Mouse (Mus musculus) forebrain, embryonic 15.5 days (tissue): ENCODE data around the gene Rab3il1. TPM values are rescaled to one million over a fixed set of nuclear protein-coding genes. Genes with fewer than 3 reads are reported as not detected.

Source experiments
- ATAC-seq: fragments of 200-750 bp; cut with Nextera tagmentation; replicated peaks from 2 replicates; pipeline ENCODE4 v1.8.0; 2017; ENCODE audit warnings: mild to moderate bottlenecking, moderate TSS enrichment, moderate library complexity
- H3K27ac ChIP-seq: fragments of 300-500 bp; sonication (generic); replicated peaks from 2 replicates; pipeline ENCODE4 v1.5.1; 2015; ENCODE audit warnings: mild to moderate bottlenecking, inconsistent platforms
- H3K27me3 ChIP-seq: fragments of 300-500 bp; sonication (generic); 2 replicates; pipeline ENCODE4 v1.6.1; 2015; ENCODE audit warnings: inconsistent platforms
- H3K36me3 ChIP-seq: fragments of 300-500 bp; sonication (generic); 2 replicates; pipeline ENCODE4 v1.6.1; 2015; ENCODE audit warnings: mild to moderate bottlenecking, inconsistent platforms
- H3K4me1 ChIP-seq: fragments of 300-500 bp; sonication (generic); 2 replicates; pipeline ENCODE4 v1.6.1; 2015; ENCODE audit warnings: inconsistent platforms
- H3K4me2 ChIP-seq: fragments of 300-500 bp; sonication (generic); replicated peaks from 2 replicates; pipeline ENCODE4 v1.6.1; 2015; ENCODE audit warnings: mild to moderate bottlenecking, inconsistent platforms
- H3K4me3 ChIP-seq: fragments of 300-500 bp; sonication (generic); 2 replicates; pipeline ENCODE4 v1.5.1; 2015; ENCODE audit warnings: mild to moderate bottlenecking, inconsistent platforms
- H3K9ac ChIP-seq: fragments of 300-500 bp; sonication (generic); replicated peaks from 2 replicates; pipeline ENCODE4 v1.6.1; 2015; ENCODE audit warnings: mild to moderate bottlenecking, inconsistent platforms
- H3K9me3 ChIP-seq: fragments of 300-500 bp; sonication (generic); 2 replicates; pipeline ENCODE4 v1.6.1; 2016; ENCODE audit warnings: inconsistent platforms
- WGBS: fragments of 180-500 bp; shearing (Covaris S2); methylation state at CpG from one replicate; pipeline ENCODE4 v1.1.7; 2015; ENCODE audit warnings: mixed read lengths; 5-methylcytosine and 5-hydroxymethylcytosine counted together
- polyA plus RNA-seq: library from polyadenylated mRNA; unstranded; fragments of >200 nt; fragmentation: Nextera tagmentation; extraction: Ambion mirVana; gene quantifications from 2 replicates; pipeline ENCODE4 v1.2.1, GENCODE M21; 2015

The Rab3il1 gene
- polyA plus RNA-seq = 17.3 and 17.9 TPM in 2 replicates

DNA sequence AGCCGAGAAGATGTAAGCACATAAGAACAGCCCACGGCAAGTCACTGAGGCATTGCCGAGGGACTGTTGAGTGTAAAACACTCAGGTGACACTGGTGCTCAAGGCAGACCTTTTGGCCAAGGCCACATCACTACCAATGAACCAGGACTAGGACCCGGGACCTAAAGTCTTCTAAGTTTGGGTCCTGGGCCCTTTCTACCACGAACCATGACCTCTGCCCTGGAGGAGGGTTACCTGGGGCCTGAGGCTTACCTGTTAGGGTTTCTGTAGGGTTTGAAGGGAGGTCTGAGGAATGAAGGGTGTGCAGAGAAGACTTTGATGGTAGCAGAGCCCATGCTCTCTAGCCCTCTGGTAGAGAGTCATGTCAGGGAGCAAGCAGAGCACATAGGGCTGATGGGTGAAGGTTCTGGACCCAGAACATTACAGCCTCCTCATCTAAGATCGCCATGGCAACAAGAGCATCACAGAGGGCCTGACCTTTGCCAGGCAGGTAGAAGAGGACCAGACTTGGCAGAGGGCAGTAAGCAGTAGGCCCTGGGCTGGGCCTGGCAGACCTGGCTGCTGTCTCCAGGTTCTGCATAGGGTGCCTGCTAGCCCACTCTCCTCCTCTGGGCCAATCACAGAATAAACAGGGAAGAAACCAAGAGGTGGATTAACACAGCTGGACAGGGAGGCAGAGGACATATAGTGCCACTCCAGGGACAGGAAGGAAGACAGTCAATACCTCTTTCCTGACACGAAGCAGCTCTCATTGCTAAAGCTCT, at the start of gene Rab3il1, which contains the start of gene Best1:
Gene Rab3il1 (plus strand): TSS at position 464 of the 764 bp plus-strand sequence.
Gene Best1 (minus strand): TSS at position 428 of the 764 bp plus-strand sequence.
- H3K4me3 ChIP-seq = no peak within 1 kb of the TSS
- H3K4me2 ChIP-seq = no peak within 1 kb of the TSS
- no peaks in the 10 kb centered on the region for H3K27me3 ChIP-seq
- no peak for ATAC-seq
- no peaks in the 10 kb centered on the region for H3K4me1 ChIP-seq
- WGBS = 77% methylated on average over 7 of the region's 7 CpGs
- no peak within 1 kb of the TSS for H3K27ac ChIP-seq
- no peaks in the 10 kb centered on the region for H3K9me3 ChIP-seq
- H3K36me3 ChIP-seq = no peaks in the 10 kb centered on the region
- no peak within 1 kb of the TSS for H3K9ac ChIP-seq

DNA sequence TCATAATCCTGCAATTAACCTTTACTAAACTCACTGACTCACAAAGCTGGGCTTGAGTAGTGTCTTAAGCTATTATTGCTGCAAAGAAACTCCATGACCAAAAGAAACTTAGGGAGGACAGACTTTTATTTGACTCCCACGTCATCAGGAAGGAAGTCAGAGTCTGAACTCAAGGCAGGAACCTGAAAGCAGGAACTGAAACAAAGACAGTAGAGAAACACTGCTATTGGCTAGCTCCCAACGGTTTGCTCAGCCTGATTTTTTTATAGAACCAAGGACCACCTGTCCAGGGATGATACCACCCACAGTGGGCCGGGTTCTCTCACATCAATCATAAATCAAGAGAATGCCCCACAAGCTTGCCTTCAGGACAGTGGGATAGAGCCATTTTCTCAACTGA, 49.1 kb upstream of the Rab3il1 start:
- H3K36me3 ChIP-seq = no peaks in the 10 kb centered on the region
- H3K9ac ChIP-seq = no peak overlapping the region
- H3K27ac ChIP-seq = no peak overlapping the region
- 64% methylated on average over 3 of the region's 3 CpGs for WGBS
- H3K4me1 ChIP-seq = peaks cover 10% of the 10 kb centered on the region
- no peaks in the 10 kb centered on the region for H3K9me3 ChIP-seq
- ATAC-seq = no peak
- H3K27me3 ChIP-seq = no peaks in the 10 kb centered on the region
- no peak overlapping the region for H3K4me3 ChIP-seq
- H3K4me2 ChIP-seq = no peak overlapping the region

DNA sequence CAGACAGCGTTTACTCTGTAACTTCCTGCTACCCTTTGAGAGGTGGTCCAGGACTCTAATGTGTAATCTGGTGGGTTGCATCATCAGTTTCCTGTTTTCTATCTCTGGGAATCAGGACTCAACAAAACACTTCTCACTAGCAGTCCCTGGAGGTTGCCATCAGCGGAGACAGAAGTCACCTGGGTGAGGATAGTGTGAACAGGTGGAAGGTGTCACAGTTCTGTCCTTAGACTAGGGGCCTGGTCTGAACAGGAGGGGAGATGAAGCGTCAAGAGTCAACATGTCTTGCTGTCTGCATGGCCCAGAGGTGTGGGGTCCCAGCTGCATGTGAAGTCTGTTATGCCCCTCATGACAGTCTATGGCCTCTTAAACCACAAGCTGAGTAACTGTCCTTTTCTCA, 48.6 kb upstream of the Rab3il1 start:
- H3K36me3 ChIP-seq = no peaks in the 10 kb centered on the region
- H3K9ac ChIP-seq = no peak overlapping the region
- 89% methylated on average over 3 of the region's 3 CpGs for WGBS
- H3K4me1 ChIP-seq = peaks cover 10% of the 10 kb centered on the region
- no peaks in the 10 kb centered on the region for H3K9me3 ChIP-seq
- no peaks in the 10 kb centered on the region for H3K27me3 ChIP-seq
- H3K4me2 ChIP-seq = no peak overlapping the region
- no peak overlapping the region for H3K4me3 ChIP-seq
- ATAC-seq = no peak
- H3K27ac ChIP-seq = no peak overlapping the region

DNA sequence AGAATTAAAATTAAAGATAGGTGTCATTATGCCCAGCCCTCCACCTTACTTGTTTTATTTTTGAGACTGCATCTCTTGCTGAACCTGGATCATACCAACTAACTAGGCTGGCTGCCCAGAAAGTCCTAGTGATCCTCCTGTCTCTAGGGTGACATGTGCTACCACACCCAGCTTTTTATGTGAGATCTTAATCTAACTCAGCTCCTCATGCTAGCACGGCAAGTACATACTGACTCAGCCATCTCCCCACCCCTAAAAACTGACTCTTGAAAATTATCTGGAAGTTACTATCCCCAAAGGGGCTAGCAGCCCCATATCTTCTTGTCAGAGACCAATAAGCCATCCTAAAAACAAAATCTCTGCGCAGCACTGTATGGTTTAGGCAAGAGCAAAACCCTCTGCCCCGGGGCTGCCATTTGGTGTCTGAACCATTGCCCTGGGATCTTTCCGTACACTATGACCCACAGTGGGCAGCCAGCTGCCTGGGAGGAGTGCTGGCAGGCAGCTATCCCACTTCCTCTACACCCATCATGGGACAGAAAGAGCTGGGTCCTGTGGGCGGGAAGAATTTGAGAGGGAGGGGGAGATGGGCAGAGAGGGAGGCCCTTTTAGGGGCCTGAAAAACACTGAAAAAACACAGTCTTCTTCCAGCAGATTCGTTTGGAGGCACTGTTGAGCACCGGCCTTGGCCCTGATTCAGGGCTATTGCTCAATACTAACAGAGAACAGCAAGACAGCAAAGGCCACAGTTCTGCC, 47.2 kb upstream of the Rab3il1 start:
- H3K27me3 ChIP-seq = no peaks in the 10 kb centered on the region
- H3K4me1 ChIP-seq = peaks cover 10% of the 10 kb centered on the region
- peak overlapping the region; percentile 13; the same call in 1 of the 2 replicates for H3K9ac ChIP-seq
- H3K4me3 ChIP-seq = no peak overlapping the region
- 0 out of 2 replicates have a peak, but pooled peaks have one; percentile 51 for ATAC-seq
- H3K4me2 ChIP-seq = no peak overlapping the region
- 43% methylated on average over 7 of the region's 7 CpGs for WGBS
- H3K9me3 ChIP-seq = no peaks in the 10 kb centered on the region
- no peaks in the 10 kb centered on the region for H3K36me3 ChIP-seq
- peak overlapping the region; percentile 15; the same call in 1 of the 2 replicates for H3K27ac ChIP-seq

DNA sequence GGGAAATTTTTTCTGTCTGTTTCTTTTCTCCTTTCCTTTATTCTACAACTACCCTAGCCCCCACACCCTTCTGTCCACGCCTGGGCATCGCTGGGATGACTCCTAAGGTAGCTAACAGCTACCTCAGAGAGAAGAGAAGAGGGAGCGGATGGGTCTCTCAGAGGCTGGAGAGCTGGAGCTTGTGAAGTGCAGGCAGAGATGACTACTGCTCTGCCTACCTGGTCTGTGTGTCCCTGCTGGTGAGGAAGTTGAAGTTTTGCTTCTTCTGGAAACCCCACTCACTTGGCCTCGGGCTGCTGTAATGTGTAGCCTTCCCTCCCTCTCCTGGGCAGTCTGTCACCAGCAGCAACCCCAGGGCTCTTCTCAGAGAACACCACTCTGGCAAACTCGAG, 46.7 kb upstream of the Rab3il1 start:
- peaks cover 10% of the 10 kb centered on the region for H3K4me1 ChIP-seq
- no peak for ATAC-seq
- WGBS = 52% methylated on average over 5 of the region's 5 CpGs
- H3K36me3 ChIP-seq = no peaks in the 10 kb centered on the region
- H3K27me3 ChIP-seq = no peaks in the 10 kb centered on the region
- H3K9ac ChIP-seq = no peak overlapping the region; the same call in 1 of the 2 replicates
- no peak overlapping the region; the same call in 1 of the 2 replicates for H3K27ac ChIP-seq
- H3K4me2 ChIP-seq = no peak overlapping the region
- no peak overlapping the region for H3K4me3 ChIP-seq
- no peaks in the 10 kb centered on the region for H3K9me3 ChIP-seq

DNA sequence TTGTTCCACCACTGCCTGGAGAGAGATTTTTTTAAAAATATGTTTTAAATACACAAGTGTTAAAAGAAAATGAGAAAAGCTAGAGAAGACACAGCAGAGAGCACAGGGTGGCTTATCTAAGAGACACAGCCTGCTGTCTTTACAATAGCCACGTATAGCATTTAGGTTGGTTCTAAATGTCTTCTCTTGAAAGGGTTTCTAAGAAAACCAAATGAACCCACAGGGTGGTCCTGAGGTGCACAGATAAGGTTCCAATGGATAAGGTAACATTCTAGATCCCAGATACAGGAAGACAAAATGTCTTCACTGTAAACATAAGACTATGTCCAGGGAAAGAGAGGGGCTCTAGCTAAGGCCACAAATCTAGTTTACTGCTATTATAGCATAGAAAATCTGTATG, 46.0 kb upstream of the Rab3il1 start:
- no peak overlapping the region for H3K27ac ChIP-seq
- H3K9me3 ChIP-seq = no peaks in the 10 kb centered on the region
- 74% methylated on average over 1 of the region's 1 CpGs for WGBS
- no peaks in the 10 kb centered on the region for H3K27me3 ChIP-seq
- H3K4me3 ChIP-seq = no peak overlapping the region
- peaks cover 10% of the 10 kb centered on the region for H3K4me1 ChIP-seq
- no peak for ATAC-seq
- H3K4me2 ChIP-seq = no peak overlapping the region
- no peak overlapping the region for H3K9ac ChIP-seq
- H3K36me3 ChIP-seq = no peaks in the 10 kb centered on the region

DNA sequence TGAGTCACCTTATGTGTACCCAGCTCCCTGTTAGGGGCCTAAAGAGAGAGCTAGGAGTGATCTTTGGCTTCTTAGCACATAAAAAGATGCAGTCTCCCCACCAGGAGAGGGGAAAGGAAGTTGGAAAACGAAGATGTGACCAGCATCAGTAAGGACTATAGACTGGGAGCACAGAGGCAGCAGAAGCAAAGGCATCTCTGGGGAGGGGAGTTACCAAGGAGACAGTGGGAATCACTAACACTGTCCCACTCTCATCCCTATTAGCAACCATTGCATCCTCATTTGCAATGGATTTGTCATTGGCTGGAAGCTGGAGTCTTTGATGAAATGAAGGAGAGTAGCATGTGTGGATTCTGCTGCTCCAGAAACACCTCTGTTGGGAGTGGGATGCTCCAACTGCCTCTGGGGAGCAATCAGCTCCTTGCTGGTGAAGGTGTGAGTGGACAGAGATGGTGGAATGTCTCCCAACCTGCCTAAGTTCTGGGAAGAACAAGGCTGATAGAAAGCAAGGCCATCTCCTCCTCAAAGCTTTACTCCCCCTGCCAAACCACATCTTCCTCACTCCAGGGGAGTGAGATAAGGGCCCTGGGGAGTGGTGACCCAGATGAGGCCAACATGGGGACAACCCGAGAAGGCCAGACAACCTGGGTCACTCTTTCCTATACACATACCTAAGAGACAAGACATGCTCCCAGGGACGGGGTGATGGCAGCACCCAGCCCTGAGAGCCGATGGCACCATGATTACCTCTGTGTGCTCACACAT, 44.7 kb upstream of the Rab3il1 start:
- 82% methylated on average over 4 of the region's 4 CpGs for WGBS
- ATAC-seq = no peak

DNA sequence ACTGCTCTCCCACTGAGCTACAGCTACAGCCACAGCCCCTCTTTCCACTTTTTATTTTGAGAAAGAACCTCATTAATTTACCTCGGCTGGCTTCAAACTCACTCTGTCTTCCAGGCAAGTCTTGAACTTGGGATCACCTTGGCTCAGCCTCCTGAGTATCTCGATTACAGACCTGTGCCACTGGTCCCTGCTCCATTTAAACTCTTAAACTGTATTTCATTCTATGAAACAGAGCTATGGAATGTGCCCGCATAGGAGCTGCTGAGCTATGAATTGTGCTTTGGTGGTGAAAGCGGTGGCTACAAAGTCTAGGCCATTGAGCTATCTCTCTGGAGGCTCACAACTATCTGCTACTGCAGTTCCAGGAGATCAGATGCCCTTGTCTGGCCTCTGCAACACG, 43.5 kb upstream of the Rab3il1 start:
- H3K4me1 ChIP-seq = peaks cover 10% of the 10 kb centered on the region
- no peaks in the 10 kb centered on the region for H3K9me3 ChIP-seq
- no peak overlapping the region for H3K9ac ChIP-seq
- H3K27me3 ChIP-seq = no peaks in the 10 kb centered on the region
- H3K4me3 ChIP-seq = no peak overlapping the region
- H3K4me2 ChIP-seq = no peak overlapping the region
- no peak for ATAC-seq
- no peak overlapping the region for H3K27ac ChIP-seq
- 88% methylated on average over 5 of the region's 5 CpGs for WGBS
- H3K36me3 ChIP-seq = no peaks in the 10 kb centered on the region

More for the DNA sequence above, 44.7 kb upstream of the Rab3il1 start:
- no peak overlapping the region for H3K4me2 ChIP-seq
- H3K9ac ChIP-seq = no peak overlapping the region
- H3K4me1 ChIP-seq = peaks cover 10% of the 10 kb centered on the region
- no peaks in the 10 kb centered on the region for H3K9me3 ChIP-seq
- no peaks in the 10 kb centered on the region for H3K36me3 ChIP-seq
- no peak overlapping the region for H3K27ac ChIP-seq
- no peaks in the 10 kb centered on the region for H3K27me3 ChIP-seq
- no peak overlapping the region for H3K4me3 ChIP-seq

DNA sequence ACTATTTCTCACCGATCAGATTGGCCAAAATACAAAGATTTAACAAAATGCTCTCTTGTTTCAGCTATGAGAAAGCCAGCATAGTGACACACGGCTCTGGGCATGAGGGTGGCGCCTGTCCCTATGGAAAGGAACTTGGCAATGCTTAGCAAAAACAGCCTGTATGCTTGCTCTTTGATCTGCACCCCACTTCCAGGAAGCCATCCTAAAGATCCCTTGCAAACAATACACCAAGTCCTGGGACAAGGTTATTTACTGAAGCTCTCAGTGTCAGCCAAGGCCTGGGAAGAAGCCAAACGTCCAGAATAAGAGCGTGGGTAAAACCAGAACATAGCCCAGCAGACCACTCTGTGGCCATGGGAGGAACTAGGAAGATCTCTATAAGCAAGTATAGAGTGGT, 40.7 kb upstream of the Rab3il1 start:
- no peak overlapping the region for H3K9ac ChIP-seq
- no peak overlapping the region for H3K4me2 ChIP-seq
- H3K27ac ChIP-seq = no peak overlapping the region
- H3K36me3 ChIP-seq = no peaks in the 10 kb centered on the region
- H3K4me3 ChIP-seq = no peak overlapping the region
- WGBS = 72% methylated on average over 5 of the region's 5 CpGs
- H3K4me1 ChIP-seq = no peaks in the 10 kb centered on the region
- no peaks in the 10 kb centered on the region for H3K9me3 ChIP-seq
- H3K27me3 ChIP-seq = no peaks in the 10 kb centered on the region
- ATAC-seq = no peak

DNA sequence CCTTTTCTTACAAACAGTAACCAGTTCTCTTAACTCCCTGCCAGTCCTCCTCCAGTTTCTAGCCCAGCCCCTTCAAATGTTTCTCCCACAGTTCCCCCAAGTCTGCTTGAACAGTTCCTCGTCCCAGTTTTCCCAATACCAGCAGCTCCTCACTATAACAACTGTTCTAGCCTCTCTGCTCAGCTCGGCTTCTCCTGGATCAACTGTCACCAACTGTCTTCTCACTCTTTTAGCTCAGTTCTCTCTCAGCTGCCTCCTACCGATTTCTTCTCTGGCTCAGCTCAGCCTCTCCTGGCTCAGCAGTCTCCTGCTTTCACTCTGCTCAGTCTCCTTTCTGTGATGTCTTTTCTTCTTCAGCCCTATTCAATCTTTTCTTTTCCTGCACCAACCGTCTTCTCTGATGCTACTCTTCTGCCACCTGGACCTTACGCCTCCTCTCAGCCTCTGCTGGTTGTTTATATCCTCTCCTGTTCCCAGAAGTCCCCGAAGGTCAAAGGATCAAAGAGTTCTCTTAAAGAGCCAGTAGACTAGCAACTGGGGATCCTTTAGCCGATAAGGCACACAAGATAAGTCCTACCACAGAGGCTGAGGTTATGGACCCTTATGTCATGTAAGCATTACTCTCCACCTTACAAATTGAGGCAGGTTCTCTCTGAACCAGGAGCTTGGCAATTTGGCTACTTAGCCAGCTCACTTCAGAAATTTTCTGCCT, 37.1 kb upstream of the Rab3il1 start:
- no peaks in the 10 kb centered on the region for H3K36me3 ChIP-seq
- no peaks in the 10 kb centered on the region for H3K9me3 ChIP-seq
- no peak overlapping the region for H3K27ac ChIP-seq
- no peaks in the 10 kb centered on the region for H3K27me3 ChIP-seq
- no peak overlapping the region for H3K4me2 ChIP-seq
- 33% methylated on average over 7 of the region's 7 CpGs for WGBS
- no peaks in the 10 kb centered on the region for H3K4me1 ChIP-seq
- no peak overlapping the region for H3K4me3 ChIP-seq
- H3K9ac ChIP-seq = no peak overlapping the region
- no peak for ATAC-seq

DNA sequence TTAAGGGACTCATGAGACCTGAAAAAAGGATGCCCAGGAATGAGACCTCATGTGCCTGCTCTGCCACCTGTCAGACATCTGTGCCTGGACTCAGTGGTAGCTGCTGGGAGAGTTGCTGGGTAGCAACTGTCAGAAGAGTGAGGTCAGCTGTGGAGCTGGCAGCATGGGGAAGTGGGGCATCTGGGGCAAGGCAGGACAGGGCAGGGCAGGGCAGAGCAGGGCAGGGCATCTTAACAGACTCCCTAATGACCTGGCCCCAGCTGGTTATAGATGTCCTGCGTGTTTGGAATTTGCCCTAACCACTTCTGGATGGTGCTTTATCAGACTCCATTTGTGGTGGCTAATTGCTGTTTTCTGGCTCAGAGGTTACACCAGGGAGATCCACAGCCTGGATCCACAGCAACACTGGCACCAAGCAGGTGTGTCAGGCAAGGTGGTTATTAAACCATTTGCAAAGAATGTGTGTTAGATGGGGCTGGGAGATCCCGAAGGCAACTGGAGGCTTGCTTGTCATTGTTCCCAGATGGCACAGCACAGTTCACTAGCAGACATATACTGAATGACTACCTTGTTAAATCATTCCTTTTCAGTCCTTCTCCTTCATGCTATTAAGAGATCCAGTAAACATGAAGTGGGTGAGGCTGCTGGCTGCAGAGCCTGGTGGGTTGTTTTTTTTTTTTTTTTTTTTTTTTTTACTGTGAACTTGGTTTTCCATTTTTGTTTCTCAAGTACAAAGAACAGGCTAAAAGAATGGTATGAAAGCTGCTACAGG, 35.2 kb upstream of the Rab3il1 start:
- no peaks in the 10 kb centered on the region for H3K4me1 ChIP-seq
- H3K9me3 ChIP-seq = no peaks in the 10 kb centered on the region
- no peak overlapping the region for H3K9ac ChIP-seq
- H3K27ac ChIP-seq = no peak overlapping the region
- no peak overlapping the region for H3K4me3 ChIP-seq
- no peaks in the 10 kb centered on the region for H3K27me3 ChIP-seq
- H3K4me2 ChIP-seq = no peak overlapping the region
- no peaks in the 10 kb centered on the region for H3K36me3 ChIP-seq
- 73% methylated on average over 2 of the region's 2 CpGs for WGBS
- ATAC-seq = no peak
